Mouse (Mus musculus): Measurements from ENCODE around the gene Idh3b.

The Idh3b gene

DNA sequence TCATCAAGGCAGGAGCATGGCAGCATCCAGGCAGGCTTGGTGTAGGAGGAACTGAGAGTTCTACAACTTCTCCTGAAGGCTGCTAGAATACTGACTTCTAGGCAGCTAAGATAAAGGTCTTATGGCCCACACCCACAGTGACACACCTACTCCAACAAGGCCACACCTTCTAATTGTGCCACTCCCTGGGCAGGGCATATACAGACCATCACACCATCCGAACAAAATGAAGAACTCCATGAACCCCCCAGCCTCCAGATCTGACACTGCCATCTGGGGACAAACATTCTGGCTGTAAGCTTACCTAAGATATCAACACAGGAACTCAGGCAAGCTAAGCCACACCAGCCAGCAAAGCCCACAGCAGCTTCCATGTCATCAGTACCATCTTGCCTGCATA lies 18.8 kb downstream of the Idh3b start:
- no peak for DNase-seq (ENCODE audit: low spot score in 2 of 2)

DNA sequence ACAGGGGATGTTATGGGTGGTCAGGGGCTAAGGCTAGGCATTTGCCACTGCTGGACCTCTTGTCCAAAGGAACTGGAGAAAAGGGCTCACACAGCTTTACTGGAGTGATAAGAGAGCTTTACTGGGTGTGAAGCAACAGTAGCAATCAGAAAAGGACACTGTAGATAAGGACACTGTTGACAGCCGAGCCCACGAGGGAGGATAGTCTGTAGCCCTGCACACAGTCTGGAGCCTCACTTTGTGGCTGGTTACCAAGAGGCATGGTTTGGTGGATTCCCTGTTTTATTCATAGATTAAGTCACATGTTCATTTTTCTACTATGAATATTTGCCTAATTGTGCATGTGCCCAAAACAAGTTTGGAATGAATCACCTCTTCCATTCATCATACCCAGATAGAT lies 21.9 kb downstream of the Idh3b start:
- DNase-seq (ENCODE audit: low spot score in 2 of 2), result no peak

DNA sequence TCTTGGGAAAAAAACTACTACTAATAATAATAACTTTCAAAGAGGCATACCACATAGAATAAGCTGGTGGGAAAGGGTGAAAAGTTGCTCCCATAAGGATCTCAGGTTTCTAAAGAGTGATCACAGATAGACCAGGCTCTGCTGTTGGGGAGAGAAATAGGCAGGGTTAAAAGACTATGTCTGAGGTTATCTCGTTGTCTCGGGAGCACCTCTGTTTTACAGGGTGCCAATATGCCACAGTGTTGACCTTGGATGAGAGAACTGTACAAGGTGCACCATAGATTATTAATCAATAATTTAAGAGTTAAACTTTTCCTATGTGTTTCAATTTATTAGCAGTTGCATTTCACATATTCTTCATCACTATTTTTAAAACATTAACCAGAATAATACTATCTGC lies 22.4 kb downstream of the Idh3b start:
- no peak for DNase-seq (ENCODE audit: low spot score in 2 of 2)

DNA sequence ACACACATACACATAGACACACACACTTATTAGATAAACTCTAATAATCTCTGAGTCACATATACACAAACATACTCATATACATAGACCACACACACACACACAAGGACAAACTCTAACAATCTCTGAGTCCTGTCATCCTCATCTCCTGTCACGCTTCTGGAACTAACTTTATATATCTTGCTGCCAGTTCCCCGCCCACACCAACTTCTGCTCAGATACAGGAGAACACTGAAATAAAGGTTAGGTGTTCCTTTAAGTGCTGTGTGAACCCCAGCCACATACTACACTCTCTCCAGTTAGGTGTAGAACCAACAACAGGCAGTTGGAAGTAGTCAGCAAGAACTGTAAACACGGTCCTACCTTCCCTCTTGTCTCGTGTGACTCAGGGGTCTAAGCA lies 23.5 kb downstream of the Idh3b start:
- DNase-seq (ENCODE audit: low spot score in 2 of 2), result no peak

DNA sequence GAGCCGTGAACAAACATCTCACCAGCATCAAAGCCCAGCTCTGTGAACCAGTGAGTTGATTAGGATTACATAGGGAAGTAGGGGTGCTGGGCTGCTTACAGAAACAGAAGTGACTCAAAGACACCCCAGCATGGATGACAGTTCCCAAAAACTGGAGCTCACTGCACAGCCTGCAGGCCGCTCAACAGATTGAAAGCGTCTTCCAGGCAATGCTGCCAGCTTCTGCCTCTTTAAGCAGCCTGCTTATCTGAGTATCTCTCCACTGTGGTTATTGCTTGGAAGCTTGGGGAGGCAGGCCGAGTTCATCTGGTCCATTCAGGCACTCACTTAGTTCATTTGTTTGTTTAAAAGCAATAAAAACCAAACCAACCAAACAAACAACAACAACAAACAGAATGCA lies 27.6 kb downstream of the Idh3b start:
- no peak for DNase-seq (ENCODE audit: low spot score in 2 of 2)

DNA sequence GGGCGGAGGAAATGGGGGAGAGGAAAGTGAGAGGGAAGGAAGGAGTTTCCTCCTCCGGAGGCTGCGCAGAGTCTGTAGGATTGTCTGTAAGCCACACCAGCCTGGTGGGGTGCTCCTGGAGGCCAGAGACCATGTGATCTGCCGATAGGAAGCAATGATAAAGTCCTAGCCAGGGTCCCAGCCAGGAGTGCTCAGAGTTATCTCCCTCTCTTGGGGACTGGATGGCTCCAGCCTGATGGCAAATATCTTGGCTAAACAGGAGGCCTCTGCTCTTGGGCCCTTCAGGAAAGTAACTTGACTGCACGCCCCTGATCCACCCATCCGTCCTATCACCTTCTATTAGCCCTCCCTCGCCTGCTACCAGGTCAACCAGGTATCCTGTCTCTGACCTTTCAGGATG lies 36.1 kb downstream of the Idh3b start:
- no peak for DNase-seq (ENCODE audit: low spot score in 2 of 2)

DNA sequence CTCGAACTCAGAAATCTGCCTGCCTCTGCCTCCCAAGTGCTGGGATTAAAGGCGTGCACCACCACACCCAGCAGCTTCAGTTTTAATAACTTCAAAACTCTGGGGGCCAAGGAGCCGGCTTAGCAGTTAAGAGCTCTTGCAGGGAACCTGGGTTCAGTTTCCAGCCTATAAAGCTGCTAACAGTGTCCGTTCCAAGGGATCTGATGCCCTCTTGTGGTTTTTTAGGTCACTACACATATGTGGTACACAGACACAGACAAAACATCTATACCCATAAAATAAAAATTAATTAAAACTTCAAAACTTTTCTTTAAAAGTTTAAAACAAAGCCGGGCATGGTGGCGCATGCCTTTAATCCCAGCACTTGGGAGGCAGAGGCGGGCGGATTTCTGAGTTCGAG lies 37.4 kb downstream of the Idh3b start:
- DNase-seq (ENCODE audit: low spot score in 2 of 2), result peak in 1 of 2 experiments; percentile 5

Data from spleen, postnatal 14 days (tissue).